Mouse (Mus musculus): ENCODE results near the gene D630003M21Rik. TPM values are rescaled to one million over a fixed set of nuclear protein-coding genes. Genes with fewer than 3 reads are reported as not detected.

D630003M21Rik gene
- total RNA-seq, 1 experiment, result 0.89 TPM

- Histone ChIP-seq H3K9ac (ENCODE audit: insufficient read depth, low read depth, low read length, poor library complexity, severe bottlenecking) (peak overlapping the region; percentile 24; the same call in 1 of the 2 replicates), H3K4me3 (ENCODE audit: insufficient read depth in 1 of 2, low read depth in 1 of 2, low read length in 2 of 2, poor library complexity in 1 of 2, severe bottlenecking in 1 of 2) (peak overlapping the region in 1 of 2 experiments; percentile 41; a peak in 2 of 4 replicates), H3K4me1 (ENCODE audit: control insufficient read depth in 2 of 2, insufficient read depth in 2 of 2, low read length in 2 of 2, poor library complexity in 1 of 2) (peaks cover 0 to 6% of the 10 kb centered on the region in 2 experiments; a peak in 2 of 4 replicates), H3K36me3 (ENCODE audit: control insufficient read depth, insufficient read depth, low read length, poor library complexity, severe bottlenecking) (no peaks in the 10 kb centered on the region), H3K27ac (ENCODE audit: insufficient read depth, low read depth, low read length, poor library complexity, severe bottlenecking) (peak overlapping the region; percentile 94; the same call in 1 of the 2 replicates), H3K9me3 (ENCODE audit: control insufficient read depth, insufficient read depth, low read depth, low read length) (no peaks in the 10 kb centered on the region)
- in situ Hi-C loops (cut with MboI; ENCODE audit: low sequenced_read_pairs in 2 of 2, unreplicated experiment in 2 of 2), result no loop called here
- DNase-seq (ENCODE audit: low read depth, low spot score), result peak; percentile 68
- no peak for TF ChIP-seq HCFC1 (IDR thresholded peaks at IDR 0.05; ENCODE audit: borderline replicate concordance, insufficient read depth, low read length)
- no peak for TF ChIP-seq ZC3H11A (IDR thresholded peaks at IDR 0.05; ENCODE audit: borderline replicate concordance, low read depth, low read length)
- TF ChIP-seq ZNF384 (IDR thresholded peaks at IDR 0.05; ENCODE audit: low read depth, low read length), result peak; percentile 8; the same call in 1 of the 2 replicates
- no peak for TF ChIP-seq CHD2 (IDR thresholded peaks at IDR 0.05; ENCODE audit: low read depth, low read length)
- TF ChIP-seq MAFK (IDR thresholded peaks at IDR 0.05; ENCODE audit: insufficient read depth, low read depth, low read length), result 0 out of 2 replicates have a peak, but pooled peaks have one; percentile 33
These were observed 76.2 kb downstream of the D630003M21Rik start for GRCm38 (mm10) chr2:158152685-158153309.

- in situ Hi-C loops (cut with MboI; ENCODE audit: low sequenced_read_pairs in 2 of 2, unreplicated experiment in 2 of 2), result no loop called here
- DNase-seq (ENCODE audit: low read depth, low spot score), result no peak
- TF ChIP-seq HCFC1 (IDR thresholded peaks at IDR 0.05; ENCODE audit: borderline replicate concordance, insufficient read depth, low read length) (no peak), ZNF384 (IDR thresholded peaks at IDR 0.05; ENCODE audit: low read depth, low read length) (no peak), CHD2 (IDR thresholded peaks at IDR 0.05; ENCODE audit: low read depth, low read length) (no peak), ZC3H11A (IDR thresholded peaks at IDR 0.05; ENCODE audit: borderline replicate concordance, low read depth, low read length) (no peak), MAFK (IDR thresholded peaks at IDR 0.05; ENCODE audit: insufficient read depth, low read depth, low read length) (no peak)
These were observed 77.9 kb downstream of the D630003M21Rik start for GRCm38 (mm10) chr2:158151077-158151476.

GRCm38 (mm10) chr2:158146971-158147370 is 82.1 kb downstream of the D630003M21Rik start:
- no peak for TF ChIP-seq ZC3H11A (IDR thresholded peaks at IDR 0.05; ENCODE audit: borderline replicate concordance, low read depth, low read length)
- no peak for TF ChIP-seq CHD2 (IDR thresholded peaks at IDR 0.05; ENCODE audit: low read depth, low read length)
- no peak for TF ChIP-seq HCFC1 (IDR thresholded peaks at IDR 0.05; ENCODE audit: borderline replicate concordance, insufficient read depth, low read length)
- no peak for TF ChIP-seq ZNF384 (IDR thresholded peaks at IDR 0.05; ENCODE audit: low read depth, low read length)
- no peak for TF ChIP-seq MAFK (IDR thresholded peaks at IDR 0.05; ENCODE audit: insufficient read depth, low read depth, low read length)
- H3K4me1 ChIP-seq (ENCODE audit: control insufficient read depth in 2 of 2, insufficient read depth in 2 of 2, low read length in 2 of 2, poor library complexity in 1 of 2), result peaks cover 0 to 3% of the 10 kb centered on the region in 2 experiments; a peak in 1 of 4 replicates
- DNase-seq (ENCODE audit: low read depth, low spot score), result no peak
- H3K9ac ChIP-seq (ENCODE audit: insufficient read depth, low read depth, low read length, poor library complexity, severe bottlenecking), result no peak overlapping the region
- H3K9me3 ChIP-seq (ENCODE audit: control insufficient read depth, insufficient read depth, low read depth, low read length), result no peaks in the 10 kb centered on the region
- no peaks in the 10 kb centered on the region for H3K36me3 ChIP-seq (ENCODE audit: control insufficient read depth, insufficient read depth, low read length, poor library complexity, severe bottlenecking)
- no peak overlapping the region for H3K4me3 ChIP-seq (ENCODE audit: insufficient read depth in 1 of 2, low read depth in 1 of 2, low read length in 2 of 2, poor library complexity in 1 of 2, severe bottlenecking in 1 of 2)
- no peak overlapping the region for H3K27ac ChIP-seq (ENCODE audit: insufficient read depth, low read depth, low read length, poor library complexity, severe bottlenecking)
- in situ Hi-C loops (cut with MboI; ENCODE audit: low sequenced_read_pairs in 2 of 2, unreplicated experiment in 2 of 2), result no loop called here

More at GRCm38 (mm10) chr2:158151077-158151476, 77.9 kb downstream of the D630003M21Rik start:
- Histone ChIP-seq H3K9me3 (ENCODE audit: control insufficient read depth, insufficient read depth, low read depth, low read length) (no peaks in the 10 kb centered on the region), H3K4me1 (ENCODE audit: control insufficient read depth in 2 of 2, insufficient read depth in 2 of 2, low read length in 2 of 2, poor library complexity in 1 of 2) (peaks cover 0 to 6% of the 10 kb centered on the region in 2 experiments; a peak in 2 of 4 replicates), H3K9ac (ENCODE audit: insufficient read depth, low read depth, low read length, poor library complexity, severe bottlenecking) (no peak overlapping the region), H3K27ac (ENCODE audit: insufficient read depth, low read depth, low read length, poor library complexity, severe bottlenecking) (no peak overlapping the region), H3K36me3 (ENCODE audit: control insufficient read depth, insufficient read depth, low read length, poor library complexity, severe bottlenecking) (no peaks in the 10 kb centered on the region), H3K4me3 (ENCODE audit: insufficient read depth in 1 of 2, low read depth in 1 of 2, low read length in 2 of 2, poor library complexity in 1 of 2, severe bottlenecking in 1 of 2) (no peak overlapping the region)

GRCm38 (mm10) chr2:158146223-158146622 is 82.8 kb downstream of the D630003M21Rik start, which contains the start of gene Tgm2:
Tgm2 (minus strand) TSS chr2:158146436.
- Histone ChIP-seq H3K27ac (ENCODE audit: insufficient read depth, low read depth, low read length, poor library complexity, severe bottlenecking) (no peak within 1 kb of the TSS), H3K4me1 (ENCODE audit: control insufficient read depth in 2 of 2, insufficient read depth in 2 of 2, low read length in 2 of 2, poor library complexity in 1 of 2) (peaks cover 0 to 3% of the 10 kb centered on the region in 2 experiments; a peak in 1 of 4 replicates)
- in situ Hi-C loops (cut with MboI; ENCODE audit: low sequenced_read_pairs in 2 of 2, unreplicated experiment in 2 of 2), result no loop called here

More at GRCm38 (mm10) chr2:158146223-158146622, 82.8 kb downstream of the D630003M21Rik start, which contains the start of gene Tgm2:
- Histone ChIP-seq H3K36me3 (ENCODE audit: control insufficient read depth, insufficient read depth, low read length, poor library complexity, severe bottlenecking) (no peaks in the 10 kb centered on the region), H3K4me3 (ENCODE audit: insufficient read depth in 1 of 2, low read depth in 1 of 2, low read length in 2 of 2, poor library complexity in 1 of 2, severe bottlenecking in 1 of 2) (peak within 1 kb of the TSS; percentile 63 to 74), H3K9me3 (ENCODE audit: control insufficient read depth, insufficient read depth, low read depth, low read length) (no peaks in the 10 kb centered on the region), H3K9ac (ENCODE audit: insufficient read depth, low read depth, low read length, poor library complexity, severe bottlenecking) (peak within 1 kb of the TSS; percentile 71)
- peak; percentile 75 for DNase-seq (ENCODE audit: low read depth, low spot score)
- TF ChIP-seq MAFK (IDR thresholded peaks at IDR 0.05; ENCODE audit: insufficient read depth, low read depth, low read length), result no peak
- no peak for TF ChIP-seq HCFC1 (IDR thresholded peaks at IDR 0.05; ENCODE audit: borderline replicate concordance, insufficient read depth, low read length)
- TF ChIP-seq CHD2 (IDR thresholded peaks at IDR 0.05; ENCODE audit: low read depth, low read length), result no peak
- no peak for TF ChIP-seq ZC3H11A (IDR thresholded peaks at IDR 0.05; ENCODE audit: borderline replicate concordance, low read depth, low read length)
- TF ChIP-seq ZNF384 (IDR thresholded peaks at IDR 0.05; ENCODE audit: low read depth, low read length), result no peak
